Mouse (Mus musculus) lung, embryonic 14.5 days (tissue): ENCODE results near the gene Tmem98. TPM values are rescaled to one million over a fixed set of nuclear protein-coding genes. Genes with fewer than 3 reads are reported as not detected.

Experiments used
- ATAC-seq: fragments of 200-750 bp; cut with Nextera tagmentation; 2 replicates; pipeline ENCODE4 v1.8.0; 2017; ENCODE audit warnings: mild to moderate bottlenecking, moderate TSS enrichment, moderate library complexity; ENCODE audit not compliant: insufficient read depth
- DNase-seq: peaks from one replicate; pipeline ENCODE4 v3.0.0-alpha.2; 2015
- H3K27ac ChIP-seq: fragments of 300-500 bp; sonication (generic); 2 replicates; pipeline ENCODE4 v1.5.1; 2014; ENCODE audit warnings: low read depth, mild to moderate bottlenecking, moderate library complexity
- H3K27me3 ChIP-seq: fragments of 300-500 bp; sonication (generic); 2 replicates; pipeline ENCODE4 v1.6.1; 2014; ENCODE audit warnings: low read length, control low read depth; ENCODE audit not compliant: insufficient read depth
- H3K36me3 ChIP-seq: fragments of 300-500 bp; sonication (generic); 2 replicates; pipeline ENCODE4 v1.6.1; 2014; ENCODE audit warnings: control low read depth; ENCODE audit not compliant: insufficient read depth
- H3K4me1 ChIP-seq: fragments of 300-500 bp; sonication (generic); 2 replicates; pipeline ENCODE4 v1.6.1; 2014; ENCODE audit warnings: antibody characterized with exemption, control low read depth; ENCODE audit not compliant: insufficient read depth
- H3K4me2 ChIP-seq: fragments of 300-500 bp; sonication (generic); 2 replicates; pipeline ENCODE4 v1.6.1; 2014; ENCODE audit warnings: mild to moderate bottlenecking
- H3K4me3 ChIP-seq: fragments of 300-500 bp; sonication (generic); 2 replicates; pipeline ENCODE4 v1.5.1; 2014; ENCODE audit warnings: low read depth, low read length
- H3K9ac ChIP-seq: fragments of 300-500 bp; sonication (generic); 2 replicates; pipeline ENCODE4 v1.6.1; 2014
- H3K9me3 ChIP-seq: fragments of 300-500 bp; sonication (generic); 2 replicates; pipeline ENCODE4 v1.6.1; 2016; ENCODE audit warnings: low read depth, low read length, control low read depth
- CTCF ChIP-seq: IDR thresholded peaks from 2 replicates; pipeline ENCODE4 v1.5.1; 2016; ENCODE audit warnings: antibody characterized with exemption, low read depth
- WGBS: fragments of 180-500 bp; shearing (Covaris S2); extraction: QIAGEN DNeasy Blood & Tissue Kit; methylation state at CpG from one replicate; pipeline ENCODE4 v1.1.7; 2014; 5-methylcytosine and 5-hydroxymethylcytosine counted together
- polyA plus RNA-seq: library from polyadenylated mRNA; unstranded; fragments of >200 nt; fragmentation: Nextera tagmentation; extraction: Ambion mirVana; gene quantifications from 2 replicates; pipeline ENCODE4 v1.2.1, GENCODE M21; 2014

Tmem98 gene
- polyA plus RNA-seq, 1 experiment from 2014 or later: 132 TPM

GRCm38 (mm10) chr11:80835395-80835794 lies 25.4 kb downstream of the Tmem98 start:
- no peak for TF ChIP-seq CTCF
- WGBS: 63% methylated on average over 2 of the region's 2 CpGs
- DNase-seq (no peak), ATAC-seq (no peak)
- Histone ChIP-seq H3K9me3 (no peaks in the 10 kb centered on the region), H3K4me3 (no peak overlapping the region), H3K4me1 (no peaks in the 10 kb centered on the region), H3K27me3 (no peaks in the 10 kb centered on the region), H3K36me3 (no peaks in the 10 kb centered on the region), H3K9ac (no peak overlapping the region), H3K27ac (no peak overlapping the region), H3K4me2 (no peak overlapping the region)

DNA sequence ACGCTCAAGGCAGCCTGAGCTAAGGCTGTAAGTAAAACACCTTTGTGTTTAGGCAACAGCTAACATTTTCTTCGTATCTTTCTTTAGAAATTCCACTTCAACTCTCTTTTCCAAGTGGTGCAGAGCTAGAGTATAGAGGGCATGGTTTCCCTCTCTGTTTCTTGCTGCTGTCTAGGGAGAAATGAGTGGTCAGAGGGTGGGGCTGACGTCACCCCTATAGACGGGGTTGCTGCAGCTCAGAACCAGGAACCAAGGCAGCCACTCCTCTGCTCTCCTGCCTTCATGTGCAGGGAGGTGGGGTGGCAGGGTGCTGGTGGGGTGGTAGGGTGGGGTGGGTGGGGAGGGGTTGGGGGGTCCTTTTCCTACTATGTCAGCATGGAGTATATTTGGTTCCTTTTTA lies 25.9 kb downstream of the Tmem98 start:
- DNase-seq (no peak), ATAC-seq (no peak)
- WGBS: 52% methylated on average over 4 of the region's 4 CpGs
- Histone ChIP-seq H3K9me3 (no peaks in the 10 kb centered on the region), H3K9ac (no peak overlapping the region), H3K4me1 (no peaks in the 10 kb centered on the region), H3K27me3 (no peaks in the 10 kb centered on the region), H3K27ac (no peak overlapping the region), H3K4me3 (no peak overlapping the region), H3K36me3 (no peaks in the 10 kb centered on the region), H3K4me2 (no peak overlapping the region)
- no peak for TF ChIP-seq CTCF

GRCm38 (mm10) chr11:80838724-80839123 lies 28.7 kb downstream of the Tmem98 start:
- 55% methylated on average over 1 of the region's 1 CpGs for WGBS
- no peaks in the 10 kb centered on the region for H3K9me3 ChIP-seq
- ATAC-seq (no peak), DNase-seq (no peak)
- H3K27me3 ChIP-seq: no peaks in the 10 kb centered on the region
- peak; percentile 27; the same call in 1 of the 2 replicates for TF ChIP-seq CTCF
- H3K4me2 ChIP-seq: no peak overlapping the region
- H3K27ac ChIP-seq: no peak overlapping the region
- no peak overlapping the region for H3K4me3 ChIP-seq
- H3K36me3 ChIP-seq: no peaks in the 10 kb centered on the region
- no peaks in the 10 kb centered on the region for H3K4me1 ChIP-seq
- no peak overlapping the region for H3K9ac ChIP-seq

- 46% methylated on average over 2 of the region's 2 CpGs for WGBS
- no peaks in the 10 kb centered on the region for H3K4me1 ChIP-seq
- no peak for ATAC-seq
These were observed 33.5 kb downstream of the Tmem98 start for GRCm38 (mm10) chr11:80843435-80843834.

DNA sequence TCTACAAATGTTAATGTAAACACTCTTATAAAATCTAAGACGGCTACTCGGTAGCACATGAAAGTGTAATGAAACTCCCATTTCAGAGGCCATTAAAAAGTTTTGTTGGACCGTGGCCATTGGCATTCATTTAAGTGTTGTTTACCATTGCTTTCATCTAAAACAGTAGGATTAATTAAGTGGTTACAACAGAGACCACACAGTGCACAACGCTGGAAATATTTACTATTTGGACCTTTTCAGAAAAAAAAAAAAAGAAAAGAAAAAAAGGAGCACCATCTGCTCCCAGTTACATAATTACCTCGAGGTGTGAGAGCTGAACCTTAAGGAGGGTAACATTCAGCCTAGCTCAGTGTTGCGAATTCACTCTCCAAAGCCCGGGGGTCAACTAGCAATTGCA lies 35.5 kb downstream of the Tmem98 start:
- Histone ChIP-seq H3K4me2 (no peak overlapping the region), H3K36me3 (no peaks in the 10 kb centered on the region), H3K27me3 (no peaks in the 10 kb centered on the region), H3K9me3 (no peaks in the 10 kb centered on the region), H3K27ac (no peak overlapping the region), H3K9ac (no peak overlapping the region), H3K4me3 (no peak overlapping the region), H3K4me1 (no peaks in the 10 kb centered on the region)
- TF ChIP-seq CTCF: no peak
- peak; percentile 97 for DNase-seq
- 26% methylated on average over 7 of the region's 7 CpGs for WGBS
- ATAC-seq: peak; percentile 89

More at GRCm38 (mm10) chr11:80843435-80843834, 33.5 kb downstream of the Tmem98 start:
- no peak overlapping the region for H3K4me2 ChIP-seq
- H3K27me3 ChIP-seq: no peaks in the 10 kb centered on the region
- no peak for TF ChIP-seq CTCF
- no peaks in the 10 kb centered on the region for H3K36me3 ChIP-seq
- H3K9ac ChIP-seq: no peak overlapping the region
- H3K9me3 ChIP-seq: no peaks in the 10 kb centered on the region
- no peak overlapping the region for H3K27ac ChIP-seq
- H3K4me3 ChIP-seq: no peak overlapping the region
- DNase-seq: no peak

DNA sequence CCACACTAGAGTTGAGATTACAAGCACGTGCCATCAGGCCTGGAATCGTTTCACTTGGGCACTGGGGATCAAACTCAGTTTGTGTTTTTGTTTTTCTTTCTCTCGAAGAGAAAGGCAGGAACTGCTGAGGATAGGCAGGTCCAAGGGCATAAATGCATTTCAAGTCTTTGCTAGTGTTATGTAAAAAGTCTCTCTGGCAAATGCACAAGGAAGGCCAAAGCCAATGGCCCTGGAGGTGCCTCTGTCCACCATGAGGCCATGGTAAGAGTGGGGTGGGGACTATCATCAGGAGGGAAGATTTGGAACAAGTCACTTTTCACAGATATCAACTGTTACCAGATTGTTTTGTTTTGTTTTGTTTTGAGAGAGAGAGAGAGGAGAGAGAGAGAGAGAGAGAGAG lies 36.1 kb downstream of the Tmem98 start:
- H3K4me1 ChIP-seq: no peaks in the 10 kb centered on the region
- DNase-seq (peak; percentile 57), ATAC-seq (peak; percentile 47; the same call in 1 of the 2 replicates)
- no peak for TF ChIP-seq CTCF
- H3K27me3 ChIP-seq: no peaks in the 10 kb centered on the region
- H3K9ac ChIP-seq: no peak overlapping the region
- H3K4me3 ChIP-seq: no peak overlapping the region
- no peaks in the 10 kb centered on the region for H3K36me3 ChIP-seq
- 18% methylated on average over 3 of the region's 3 CpGs for WGBS
- H3K9me3 ChIP-seq: no peaks in the 10 kb centered on the region
- no peak overlapping the region for H3K4me2 ChIP-seq
- peak overlapping the region; percentile 54 for H3K27ac ChIP-seq

DNA sequence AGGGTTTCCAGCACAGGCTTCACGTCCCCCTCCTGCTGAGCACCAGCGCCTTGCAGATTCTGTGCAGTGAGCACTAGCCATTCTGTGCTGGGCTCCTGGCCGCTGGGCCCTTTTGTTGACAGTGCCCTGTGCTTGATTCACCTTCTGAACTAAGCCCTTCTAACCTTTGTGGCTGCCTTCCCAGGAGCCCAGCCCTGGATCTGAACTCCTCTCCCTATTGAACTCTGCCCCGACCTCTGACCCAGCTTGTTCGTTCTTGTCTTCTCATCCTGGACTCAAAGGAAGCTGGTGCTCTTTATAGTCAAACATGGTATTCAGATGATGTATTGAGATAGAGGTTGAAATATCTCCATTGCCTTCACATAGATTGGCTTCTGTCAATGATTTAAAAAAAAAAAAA lies 38.2 kb downstream of the Tmem98 start:
- no peaks in the 10 kb centered on the region for H3K36me3 ChIP-seq
- H3K27me3 ChIP-seq: no peaks in the 10 kb centered on the region
- no peak overlapping the region for H3K9ac ChIP-seq
- no peaks in the 10 kb centered on the region for H3K4me1 ChIP-seq
- H3K4me2 ChIP-seq: no peak overlapping the region
- no peak for TF ChIP-seq CTCF
- ATAC-seq: no peak
- WGBS: 48% methylated on average over 5 of the region's 5 CpGs
- H3K9me3 ChIP-seq: no peaks in the 10 kb centered on the region
- no peak for DNase-seq
- no peak overlapping the region for H3K4me3 ChIP-seq
- H3K27ac ChIP-seq: no peak overlapping the region

DNA sequence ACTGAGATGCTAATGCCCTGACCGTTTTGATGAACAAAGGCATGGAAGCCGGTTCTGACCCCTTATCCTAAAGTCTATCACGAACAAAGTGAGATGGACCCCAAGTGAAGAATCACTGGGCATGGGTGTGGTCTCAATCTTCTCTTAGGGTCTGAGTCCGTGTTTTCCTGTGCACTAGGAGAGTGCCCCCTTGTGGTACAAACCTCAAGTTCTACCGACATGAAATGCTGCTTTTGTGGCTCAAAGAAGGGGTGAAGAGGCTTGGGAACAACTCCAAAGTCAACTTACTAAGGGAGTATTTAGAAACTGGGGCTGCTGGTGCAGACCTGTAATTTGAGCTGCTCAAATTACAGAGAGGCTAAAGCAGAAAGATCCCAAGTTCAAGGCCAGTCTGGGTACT lies 41.9 kb downstream of the Tmem98 start:
- Histone ChIP-seq H3K36me3 (no peaks in the 10 kb centered on the region), H3K9ac (no peak overlapping the region), H3K4me2 (no peak overlapping the region), H3K4me3 (no peak overlapping the region), H3K9me3 (no peaks in the 10 kb centered on the region), H3K27ac (no peak overlapping the region), H3K27me3 (no peaks in the 10 kb centered on the region), H3K4me1 (no peaks in the 10 kb centered on the region)
- ATAC-seq (no peak), DNase-seq (peak; percentile 61)
- TF ChIP-seq CTCF: peak; percentile 67
- 44% methylated on average over 5 of the region's 5 CpGs for WGBS
